Mouse (Mus musculus): ENCODE results near the gene Mmadhc.

Gene Mmadhc

DNA sequence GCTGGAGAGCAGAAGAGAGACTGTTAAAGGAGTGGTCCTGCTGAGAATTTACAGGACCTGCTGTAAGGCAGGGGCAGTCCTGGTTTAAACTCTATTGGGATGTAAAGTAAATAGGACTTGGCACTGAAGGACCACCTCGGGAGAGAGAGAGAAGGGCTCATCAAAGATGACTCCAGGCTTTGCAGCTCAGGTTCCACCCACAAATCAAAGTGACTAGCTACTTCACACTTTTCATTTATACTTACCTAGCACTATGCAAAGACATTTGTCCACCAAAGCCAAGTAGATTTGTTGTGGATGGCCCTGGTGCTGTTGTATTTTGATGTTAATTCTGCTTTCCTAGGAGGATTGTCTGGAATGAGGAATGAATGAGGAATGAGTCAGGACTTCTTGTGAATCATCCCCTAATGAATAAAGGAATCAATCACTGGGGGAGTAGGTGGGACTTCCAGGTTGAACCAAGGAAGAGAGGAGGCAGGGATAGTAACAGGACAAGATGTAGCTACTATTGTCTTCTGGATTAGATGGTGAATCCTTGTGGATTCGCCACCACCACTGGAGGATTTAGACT, 31.3 kb downstream of the Mmadhc start:
- no peak for ATAC-seq (ENCODE audit: low TSS enrichment)

DNA sequence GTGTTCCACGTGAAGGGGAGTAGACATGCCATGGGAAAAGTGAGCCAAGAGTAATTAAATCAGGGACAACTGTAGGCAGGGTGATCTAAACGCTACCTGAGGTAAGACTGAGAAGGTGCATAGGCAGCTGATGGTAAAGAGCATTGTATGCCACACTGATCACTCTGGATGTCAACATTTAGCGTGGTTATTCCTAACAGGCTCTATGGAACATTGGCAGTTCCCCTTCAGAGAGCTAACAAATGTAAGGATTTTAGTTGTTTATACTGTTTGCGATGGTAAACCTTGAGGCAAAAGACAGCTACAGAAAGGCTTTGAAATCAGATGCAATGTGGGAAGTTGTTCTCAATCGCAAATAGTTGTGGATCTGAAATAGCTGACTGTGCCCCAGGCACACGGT, 32.5 kb downstream of the Mmadhc start:
- ATAC-seq (ENCODE audit: low TSS enrichment): no peak

DNA sequence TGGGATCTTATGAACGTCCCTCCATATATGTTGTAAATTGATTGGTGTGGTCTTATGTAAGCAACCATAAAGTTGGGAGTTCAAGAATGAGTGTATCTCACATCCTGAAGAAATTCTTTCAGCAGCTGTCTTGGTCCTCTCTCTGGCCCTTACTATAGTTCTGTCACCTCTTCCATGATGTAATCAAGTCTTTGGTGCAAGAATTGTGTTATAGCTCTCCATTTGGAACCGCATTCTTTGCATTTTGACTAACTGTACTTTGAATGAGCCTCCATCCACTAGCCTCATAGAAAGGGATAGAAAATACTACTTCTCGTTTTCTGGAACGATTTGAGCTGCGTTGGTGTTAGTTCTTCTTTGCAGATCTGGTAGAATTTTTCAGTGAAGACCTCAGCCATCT, 41.6 kb downstream of the Mmadhc start:
- no peak for ATAC-seq (ENCODE audit: low TSS enrichment)

DNA sequence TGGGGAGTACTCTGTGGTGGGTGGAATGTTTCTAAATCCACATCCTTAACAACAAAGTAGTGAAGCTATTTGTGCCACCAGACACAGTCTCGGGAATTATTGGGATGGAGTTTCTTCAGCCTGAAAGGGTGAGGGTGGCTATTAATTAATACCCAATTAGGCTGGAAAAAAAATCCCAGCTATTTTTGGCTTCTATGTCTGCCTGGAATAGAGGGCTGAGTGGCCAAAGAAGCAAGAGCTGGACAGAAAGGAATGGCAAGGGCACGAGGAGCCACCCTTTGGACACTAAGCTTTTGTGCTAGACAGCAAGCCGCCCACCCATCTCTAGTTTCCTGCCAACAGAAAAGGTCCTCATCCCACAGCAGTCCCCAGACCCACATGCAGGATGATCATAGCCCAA, 48.0 kb downstream of the Mmadhc start:
- 0 out of 2 replicates have a peak, but pooled peaks have one; percentile 44 for ATAC-seq (ENCODE audit: low TSS enrichment)

DNA sequence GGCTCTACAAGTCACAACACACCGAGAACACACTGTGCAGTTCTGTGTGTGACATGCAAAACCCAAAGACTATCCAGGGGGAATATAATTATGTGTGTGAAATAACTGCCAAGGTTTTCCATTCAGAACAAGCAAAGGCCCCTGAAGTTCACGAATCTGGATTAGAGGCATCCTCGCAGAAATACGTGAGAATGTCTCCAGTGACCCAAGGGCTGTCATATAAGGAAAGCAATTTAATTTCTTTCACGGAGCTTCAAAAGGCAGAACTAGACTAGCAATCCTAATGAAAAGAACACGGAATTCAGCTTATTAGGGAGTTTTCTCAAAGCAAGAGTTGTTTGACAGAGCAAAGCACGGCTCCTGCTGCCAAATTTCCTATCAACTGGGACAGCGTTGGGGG, 63.1 kb downstream of the Mmadhc start:
- ATAC-seq (ENCODE audit: low TSS enrichment): no peak
